Mouse (Mus musculus) ES-E14 (cell line): ENCODE measurements at regions not wholly inside any gene's neighbourhood (a gene's known extent, or its start where the extent isn't known, plus 50 kb on each side); places are given as distances from the start of the nearest gene placed in this dataset.

ENCODE experiments used
- DNase-seq: peaks from one replicate; pipeline ENCODE4 v3.0.0-alpha.2; 2013; ENCODE audit warnings: low read depth, low spot score
- H3K27ac ChIP-seq: 2 replicates; pipeline ENCODE4 v1.5.1; 2012; ENCODE audit warnings: low read depth, mild to moderate bottlenecking, low read length, moderate library complexity, mixed read lengths; ENCODE audit not compliant: poor library complexity, insufficient read depth, severe bottlenecking
- H3K36me3 ChIP-seq: 2 replicates; pipeline ENCODE4 v1.6.1; 2012; ENCODE audit warnings: mild to moderate bottlenecking, low read length, moderate library complexity, mixed read lengths; ENCODE audit not compliant: control insufficient read depth, poor library complexity, insufficient read depth, severe bottlenecking
- H3K4me1 ChIP-seq, 2 experiments: fragments of 150-350 bp in 1 of 2; sonication (generic) in 1 of 2; 2 replicates each; pipeline ENCODE4 v1.6.1; 2012; ENCODE audit warnings: low read length in 2 of 2, mild to moderate bottlenecking in 1 of 2, mixed read lengths in 1 of 2; ENCODE audit not compliant: control insufficient read depth in 2 of 2, insufficient read depth in 2 of 2, poor library complexity in 1 of 2
- H3K4me3 ChIP-seq, 2 experiments: fragments of 150-350 bp in 1 of 2; sonication (generic) in 1 of 2; 2 replicates each; pipeline ENCODE4 v1.5.1; 2012; ENCODE audit warnings: low read length in 2 of 2, low read depth in 1 of 2, mild to moderate bottlenecking in 1 of 2, mixed read lengths in 1 of 2; ENCODE audit not compliant: insufficient read depth in 1 of 2, poor library complexity in 1 of 2, severe bottlenecking in 1 of 2
- H3K9ac ChIP-seq: 2 replicates; pipeline ENCODE4 v1.6.1; 2012; ENCODE audit warnings: low read depth, mild to moderate bottlenecking, low read length, mixed read lengths; ENCODE audit not compliant: poor library complexity, insufficient read depth, severe bottlenecking
- H3K9me3 ChIP-seq: fragments of 150-350 bp; sonication (generic); 2 replicates; pipeline ENCODE4 v1.6.1; 2012; ENCODE audit warnings: low read depth, mild to moderate bottlenecking, low read length; ENCODE audit not compliant: control insufficient read depth, insufficient read depth
- CHD2 ChIP-seq: IDR thresholded peaks from 2 replicates; pipeline ENCODE4 v1.6.1; 2014; ENCODE audit warnings: mild to moderate bottlenecking, low read depth, low read length, inconsistent platforms
- HCFC1 ChIP-seq: IDR thresholded peaks from 2 replicates; pipeline ENCODE4 v1.6.1; 2012; ENCODE audit warnings: low read length, inconsistent platforms, borderline replicate concordance; ENCODE audit not compliant: insufficient read depth
- MAFK ChIP-seq: IDR thresholded peaks from 2 replicates; pipeline ENCODE4 v1.6.1; 2014; ENCODE audit warnings: mild to moderate bottlenecking, low read depth, low read length, inconsistent platforms; ENCODE audit not compliant: insufficient read depth
- ZC3H11A ChIP-seq: IDR thresholded peaks from 2 replicates; pipeline ENCODE4 v1.6.1; 2012; ENCODE audit warnings: low read depth, mild to moderate bottlenecking, inconsistent platforms, low read length, borderline replicate concordance
- ZNF384 ChIP-seq: IDR thresholded peaks from 2 replicates; pipeline ENCODE4 v1.6.1; 2012; ENCODE audit warnings: low read depth, low read length, inconsistent platforms
- in situ Hi-C, 2 experiments: fragments of 600-800 bp; cut with MboI; formaldehyde crosslinking; loops; one replicate each; pipeline ENCODE4 v1.15.1; 2025; ENCODE audit warnings: low sequenced_read_pairs in 2 of 2, inconsistent platforms in 1 of 2; ENCODE audit not compliant: unreplicated experiment in 2 of 2

GRCm38 (mm10) chr12:56224142-56224895, 121.4 kb downstream of the Mbip start:
- Histone ChIP-seq H3K9me3 (no peaks in the 10 kb centered on the region), H3K9ac (no peak overlapping the region), H3K4me1 (no peaks in the 10 kb centered on the region), H3K27ac (no peak overlapping the region), H3K36me3 (no peaks in the 10 kb centered on the region), H3K4me3 (no peak overlapping the region)
- DNase-seq, result no peak
- TF ChIP-seq HCFC1, result no peak
- in situ Hi-C loops, result no loop called here

- no peak for DNase-seq
- Histone ChIP-seq H3K36me3 (no peaks in the 10 kb centered on the region), H3K9me3 (no peaks in the 10 kb centered on the region), H3K4me3 (no peak overlapping the region), H3K4me1 (no peaks in the 10 kb centered on the region), H3K27ac (no peak overlapping the region), H3K9ac (no peak overlapping the region)
- in situ Hi-C loops, result no loop called here
- TF ChIP-seq ZNF384 (no peak), CHD2 (no peak), ZC3H11A (no peak), MAFK (no peak), HCFC1 (no peak)
Observed at GRCm38 (mm10) chr12:56193524-56193923, 152.2 kb downstream of the Mbip start.

GRCm38 (mm10) chr12:56189562-56189961, 156.1 kb downstream of the Mbip start:
- no peak overlapping the region; the same call in 1 of the 2 replicates for H3K27ac ChIP-seq
- no peaks in the 10 kb centered on the region for H3K36me3 ChIP-seq
- in situ Hi-C loops, result no loop called here
- no peaks in the 10 kb centered on the region for H3K4me1 ChIP-seq
- no peaks in the 10 kb centered on the region for H3K9me3 ChIP-seq
- no peak overlapping the region for H3K9ac ChIP-seq
- H3K4me3 ChIP-seq, result no peak overlapping the region
- TF ChIP-seq HCFC1, result no peak
- no peak for TF ChIP-seq MAFK
- no peak for TF ChIP-seq CHD2
- no peak for TF ChIP-seq ZNF384
- no peak for TF ChIP-seq ZC3H11A
- DNase-seq, result no peak

GRCm38 (mm10) chr12:56160736-56161135, 185.0 kb downstream of the Mbip start:
- no peak for DNase-seq

GRCm38 (mm10) chr12:56144359-56144758, 201.3 kb downstream of the Mbip start:
- DNase-seq, result no peak
- TF ChIP-seq CHD2, result no peak
- no peak for TF ChIP-seq ZNF384
- no peak for TF ChIP-seq MAFK
- no peak for TF ChIP-seq HCFC1
- TF ChIP-seq ZC3H11A, result no peak
- no peaks in the 10 kb centered on the region for H3K9me3 ChIP-seq
- no peaks in the 10 kb centered on the region for H3K36me3 ChIP-seq
- H3K27ac ChIP-seq, result no peak overlapping the region
- H3K4me3 ChIP-seq, result no peak overlapping the region
- in situ Hi-C loops, result no loop called here
- H3K9ac ChIP-seq, result no peak overlapping the region
- H3K4me1 ChIP-seq, result no peaks in the 10 kb centered on the region

More at GRCm38 (mm10) chr12:56160736-56161135, 185.0 kb downstream of the Mbip start:
- in situ Hi-C loops, result no loop called here
- Histone ChIP-seq H3K36me3 (no peaks in the 10 kb centered on the region), H3K27ac (no peak overlapping the region), H3K9ac (no peak overlapping the region), H3K9me3 (no peaks in the 10 kb centered on the region), H3K4me1 (no peaks in the 10 kb centered on the region), H3K4me3 (no peak overlapping the region)
- TF ChIP-seq MAFK, result no peak
- no peak for TF ChIP-seq ZC3H11A
- no peak for TF ChIP-seq CHD2
